Mouse (Mus musculus) spleen, postnatal 14 days (tissue): ENCODE measurements around the gene Rnf212b.
A peak's percentile ranks its signal among the peaks of the same experiment; 100 is the strongest.
"Not testable (repeated sequence)": the region's sequence is repeated elsewhere in the genome, so short reads cannot be mapped to it uniquely, and the experiment has no call there.

ENCODE experiments used
- DNase-seq, 2 experiments: peaks; one replicate each; pipeline ENCODE4 v3.0.0; 2021 to 2022; ENCODE audit warnings: low spot score in 2 of 2

The Rnf212b gene

DNA sequence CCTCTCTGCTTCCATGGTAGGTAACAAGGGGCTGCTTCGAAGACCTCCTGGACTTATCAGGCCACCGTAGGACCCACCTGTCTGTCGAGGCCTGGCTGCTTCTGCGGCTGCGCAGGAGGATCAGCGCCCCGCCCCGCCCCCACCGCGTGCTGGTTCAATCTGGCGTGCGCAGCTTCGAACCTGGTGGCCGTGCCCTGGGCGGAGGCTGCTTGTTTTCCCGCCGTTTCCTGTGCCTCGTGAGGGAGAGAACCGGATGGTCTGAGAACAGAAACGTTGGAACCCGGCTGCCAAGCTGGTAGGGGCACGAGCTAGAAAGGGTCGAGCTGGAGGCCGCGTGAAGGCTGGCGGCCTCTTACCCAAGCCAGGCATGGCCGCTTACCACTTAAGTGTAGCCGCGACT is at the start of gene Rnf212b:
Rnf212b (plus strand) TSS at position 151 of the 400 bp plus-strand sequence.
- no peak for DNase-seq

DNA sequence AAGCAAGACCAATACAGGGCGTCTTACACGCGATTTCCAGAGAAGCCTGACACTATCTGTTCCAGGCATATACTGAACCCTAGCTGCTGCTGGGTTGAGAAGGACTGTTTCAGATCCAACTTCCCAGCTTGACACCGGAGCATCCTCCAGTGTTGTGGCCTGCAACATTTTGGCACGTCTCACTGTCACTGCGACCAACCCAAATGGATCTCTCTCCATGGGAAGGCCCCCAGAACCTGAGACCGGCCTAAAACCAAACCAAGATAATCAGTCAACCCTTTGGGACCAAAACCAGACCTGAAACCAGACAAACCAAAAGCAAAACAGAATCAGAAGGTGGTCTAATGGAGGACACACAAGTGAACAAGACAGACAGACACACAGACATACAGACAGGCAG is 47.0 kb upstream of the Rnf212b start:
- DNase-seq: not testable (repeated sequence)

DNA sequence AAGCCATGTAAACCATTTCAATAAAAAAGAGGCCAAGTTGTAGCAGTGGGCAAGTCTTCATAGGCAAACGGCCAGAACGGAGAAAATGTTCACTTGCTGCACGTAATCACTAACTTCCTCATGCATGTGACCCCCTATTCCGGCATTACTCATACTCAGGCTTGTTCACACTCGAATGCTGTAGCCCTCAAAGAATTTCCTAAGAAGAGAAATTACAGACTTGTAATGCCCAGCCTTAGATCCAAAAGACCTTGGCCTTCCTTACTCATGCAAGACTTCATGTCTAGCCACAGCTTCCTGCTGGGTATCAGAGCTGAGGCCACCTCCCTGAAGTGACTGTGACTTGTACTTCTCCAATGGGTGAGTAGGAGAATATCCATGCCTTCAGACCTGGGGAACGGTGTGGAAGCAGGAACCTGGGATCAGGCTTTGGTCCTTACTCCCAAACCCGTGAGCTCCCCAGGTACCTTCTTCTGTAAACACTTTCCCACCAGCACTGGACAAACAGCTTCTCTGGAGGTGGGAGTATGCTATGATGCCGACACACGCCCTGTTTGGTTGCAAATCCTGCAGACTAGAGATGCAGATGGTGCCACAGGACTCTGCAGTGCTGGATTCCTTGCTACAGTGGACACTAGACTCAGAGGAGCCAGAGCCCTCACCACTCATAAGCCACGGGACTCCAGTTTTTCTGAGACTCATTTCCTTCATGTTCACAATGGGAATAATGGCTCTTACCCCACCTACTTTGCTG is 45.5 kb upstream of the Rnf212b start:
- DNase-seq: no peak

- no peak for DNase-seq
Observed at GRCm38 (mm10) chr14:54769068-54769425, 44.9 kb upstream of the Rnf212b start.

DNA sequence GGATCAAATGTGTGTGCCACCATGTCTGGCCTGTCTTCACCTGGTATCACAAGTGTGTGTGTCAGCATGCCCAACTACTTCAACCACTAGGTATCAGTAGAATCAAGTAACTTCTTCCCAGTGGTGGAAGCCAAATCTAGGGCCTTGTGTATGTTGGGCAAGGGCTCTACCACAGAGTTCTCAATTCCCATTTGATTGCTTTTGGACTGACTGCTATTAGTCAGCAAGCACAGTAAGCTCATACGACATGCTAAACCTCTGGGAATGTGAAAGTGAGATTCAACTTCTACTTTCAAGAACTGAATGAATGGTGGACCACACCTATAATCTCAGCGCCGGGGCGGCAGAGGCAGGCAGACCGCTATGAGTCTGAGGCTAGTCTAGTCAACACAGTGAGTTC is 43.6 kb upstream of the Rnf212b start:
- DNase-seq: no peak

DNA sequence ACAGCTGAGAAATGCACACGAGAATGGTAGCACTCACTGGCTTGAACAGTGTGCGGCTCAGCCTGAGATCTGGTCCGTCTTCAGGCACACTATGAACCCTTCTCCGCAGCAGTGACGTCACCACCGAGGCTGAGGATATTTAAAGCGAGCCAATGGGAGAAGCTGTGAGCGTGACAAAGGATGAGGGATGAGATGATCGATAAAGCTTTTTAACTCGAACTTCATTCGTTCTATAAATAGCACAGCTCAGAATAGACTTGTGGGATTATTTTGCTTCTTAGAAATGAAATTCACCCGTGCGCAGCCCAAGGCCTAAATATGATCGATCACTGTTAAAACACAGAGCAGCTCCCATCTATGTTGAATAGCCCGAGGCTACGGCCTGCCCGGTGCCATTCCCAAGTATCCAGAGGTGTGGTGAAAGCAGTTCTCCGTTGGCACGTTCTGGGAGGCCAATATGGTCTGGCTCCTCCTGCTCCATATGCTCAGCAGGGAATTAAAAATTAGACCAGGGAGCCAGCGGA is 41.5 kb upstream of the Rnf212b start:
- no peak for DNase-seq

- DNase-seq: no peak
Observed at GRCm38 (mm10) chr14:54775534-54776041, 38.4 kb upstream of the Rnf212b start.

DNA sequence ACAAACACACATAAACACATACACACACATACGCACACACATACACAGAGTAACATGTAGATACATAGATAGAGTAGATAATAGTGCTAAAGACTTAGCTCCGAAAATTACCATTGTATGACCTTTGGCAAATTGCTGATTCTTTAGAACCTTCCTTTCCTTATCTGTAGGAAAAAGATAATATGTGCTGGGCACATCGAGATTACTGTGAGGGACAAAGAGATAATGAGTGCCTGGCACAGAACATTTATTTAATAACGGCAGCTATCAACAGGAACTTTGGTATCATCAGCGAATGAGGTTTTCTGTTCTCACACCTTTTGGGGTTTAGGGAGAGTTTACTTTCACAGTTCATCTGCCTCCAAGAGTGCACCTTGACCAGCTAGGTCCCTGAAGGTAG is 37.2 kb upstream of the Rnf212b start:
- no peak for DNase-seq

GRCm38 (mm10) chr14:54777893-54778292 is 36.0 kb upstream of the Rnf212b start:
- DNase-seq: no peak

- DNase-seq: no peak
Observed at GRCm38 (mm10) chr14:54780084-54780483, 33.9 kb upstream of the Rnf212b start.

DNA sequence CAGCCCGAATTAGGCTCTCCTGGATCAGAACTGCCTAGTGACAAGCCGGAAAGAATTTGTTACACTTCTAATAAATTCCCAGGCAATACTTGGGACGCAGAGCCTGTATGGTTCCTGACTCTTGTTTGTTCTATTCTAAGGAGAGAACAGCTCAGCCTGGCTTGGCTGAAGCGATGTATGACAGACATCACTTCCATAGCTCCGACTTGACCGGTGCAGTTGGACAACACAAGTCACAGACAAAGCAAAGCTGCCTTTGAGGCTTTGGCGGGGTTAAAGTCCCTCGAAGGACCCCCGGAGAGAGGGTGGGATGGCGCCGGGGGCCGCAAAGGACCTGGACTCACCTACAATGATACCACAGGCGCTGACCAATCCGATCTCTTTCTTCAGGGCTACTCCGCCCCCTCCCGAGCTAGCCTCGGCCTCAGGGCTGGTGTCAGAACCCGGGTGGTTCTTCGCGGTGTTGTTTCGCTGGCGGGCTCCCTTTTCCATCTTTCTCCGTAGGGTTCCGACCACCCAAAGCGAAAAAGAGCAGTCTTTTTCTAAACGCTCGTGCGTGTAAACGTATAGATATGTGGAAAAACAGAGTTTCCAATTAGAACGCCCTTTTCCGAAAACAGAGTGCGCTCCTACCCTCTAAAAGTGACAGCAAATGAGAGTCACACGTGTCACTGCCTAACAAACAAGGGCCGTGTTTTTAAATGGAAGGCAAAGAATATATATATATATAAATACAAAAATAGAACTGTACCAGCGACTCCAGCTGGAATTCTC is 32.9 kb upstream of the Rnf212b start:
- no peak for DNase-seq

DNA sequence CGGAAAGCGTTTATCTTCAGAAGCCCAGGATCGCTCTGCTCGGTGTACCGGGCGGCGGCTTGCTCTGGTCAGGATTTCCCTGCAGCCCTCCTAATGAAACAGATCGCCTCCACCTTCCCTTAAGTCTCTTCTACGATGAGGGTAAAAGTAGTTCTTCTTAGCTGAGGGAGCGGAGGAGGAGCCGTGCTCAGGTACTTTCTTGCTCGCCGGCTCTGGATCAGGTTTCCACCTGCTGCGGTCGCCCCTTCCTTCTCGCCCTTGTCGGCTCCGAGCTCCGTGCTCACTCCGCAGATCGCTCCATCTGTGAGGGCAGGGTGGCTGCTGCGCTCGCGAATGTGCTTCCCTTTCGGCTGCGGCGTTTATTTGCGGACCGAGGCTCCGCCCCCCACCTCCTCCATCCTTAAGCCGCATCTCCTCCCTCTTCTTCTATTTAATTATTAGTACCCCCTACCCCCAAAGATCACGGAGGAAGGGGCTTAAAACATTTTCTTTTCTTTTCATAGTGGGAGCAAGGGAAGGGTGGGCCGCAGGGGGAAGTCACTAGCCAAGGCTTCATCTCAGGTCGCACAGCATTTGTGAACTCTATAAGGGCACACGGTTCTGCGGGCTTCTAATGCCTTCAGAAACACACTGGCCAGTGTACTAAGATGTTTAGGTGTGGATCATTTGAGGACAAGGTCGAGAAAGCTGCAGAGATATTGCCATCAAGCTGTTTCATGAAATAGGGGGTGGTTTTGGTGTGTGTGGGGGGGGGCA is 32.2 kb upstream of the Rnf212b start, which contains the start of gene Slc7a8:
Slc7a8 (minus strand) TSS at position 337 of the 756 bp plus-strand sequence.
- peak; percentile 3 to 10 for DNase-seq

DNA sequence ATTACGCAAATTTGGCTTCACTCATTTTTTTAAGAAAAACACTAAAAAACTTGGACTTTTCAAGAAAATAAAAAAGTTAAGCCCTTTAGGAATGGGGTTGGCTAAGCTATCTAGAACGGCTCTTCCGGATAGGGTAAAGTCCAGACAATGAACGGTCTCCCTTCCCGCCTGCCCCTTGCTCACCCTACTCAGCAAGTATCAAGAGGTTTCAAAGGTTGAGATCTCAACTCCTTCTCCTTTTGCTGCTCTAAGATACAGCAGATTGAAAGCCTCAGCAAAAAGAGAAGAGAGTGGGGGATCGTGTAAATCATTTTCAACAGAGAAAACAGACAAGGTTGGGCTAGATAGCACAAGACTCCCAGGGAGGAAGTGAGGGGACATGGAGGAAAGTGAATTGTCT is 31.0 kb upstream of the Rnf212b start:
- no peak for DNase-seq

DNA sequence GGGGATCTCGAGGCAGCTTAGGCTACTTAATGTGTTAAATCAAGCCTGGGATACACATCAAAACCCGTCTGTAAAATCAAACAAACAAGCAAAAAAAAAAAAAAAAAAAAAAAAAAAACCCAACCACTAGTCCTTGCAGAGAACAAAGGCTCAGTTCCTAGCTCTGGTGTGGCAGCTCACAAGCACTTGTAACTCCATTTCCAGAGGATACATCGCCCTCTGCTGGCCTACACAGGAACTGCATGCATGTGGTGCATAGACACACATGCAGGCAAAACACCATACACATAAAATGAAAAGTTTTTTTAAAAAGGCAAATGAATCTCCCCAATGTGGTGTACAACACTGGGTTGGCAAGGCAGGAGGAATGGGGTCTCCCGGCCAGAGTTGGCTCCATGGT is 28.0 kb upstream of the Rnf212b start:
- peak; percentile 47 to 71 for DNase-seq

DNA sequence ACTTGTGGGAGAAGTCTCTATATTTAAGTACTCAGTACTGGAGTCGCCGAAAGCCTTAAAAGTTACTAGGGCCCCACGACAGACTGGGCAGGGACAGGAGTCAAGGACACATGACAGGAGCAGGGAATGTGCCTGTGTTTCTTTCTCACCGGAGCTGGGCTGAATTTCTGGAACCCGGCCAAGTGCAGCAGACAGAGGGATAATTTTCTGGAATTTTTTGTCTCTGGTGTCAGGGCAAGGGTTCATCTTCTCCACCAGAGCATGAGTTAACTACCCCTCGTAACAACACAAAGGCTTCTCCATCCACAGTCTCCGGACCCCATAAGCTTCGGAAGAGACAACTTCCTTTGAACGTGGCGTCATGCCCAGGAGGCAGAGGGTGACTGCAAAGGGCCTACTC is 27.5 kb upstream of the Rnf212b start:
- no peak for DNase-seq

DNA sequence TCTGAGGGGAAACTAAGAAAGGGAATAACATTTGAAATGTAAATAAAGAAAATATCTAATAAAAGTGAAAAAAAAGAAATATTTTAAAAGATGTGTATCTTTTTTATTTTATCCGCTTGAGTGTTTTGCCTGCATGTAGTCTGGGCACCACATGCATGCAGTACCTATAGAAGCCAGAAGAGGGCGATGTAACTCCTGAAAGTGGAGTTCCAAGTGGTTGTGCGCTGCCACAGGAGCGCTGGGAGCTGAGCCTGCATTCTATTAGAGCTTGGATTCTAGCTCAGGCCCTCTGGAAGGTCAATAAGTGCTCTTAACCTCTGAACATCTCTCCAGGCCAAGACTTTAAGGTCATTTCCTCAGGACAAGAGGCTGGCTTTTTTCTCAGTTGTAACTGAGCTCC is 26.7 kb upstream of the Rnf212b start:
- DNase-seq: no peak

DNA sequence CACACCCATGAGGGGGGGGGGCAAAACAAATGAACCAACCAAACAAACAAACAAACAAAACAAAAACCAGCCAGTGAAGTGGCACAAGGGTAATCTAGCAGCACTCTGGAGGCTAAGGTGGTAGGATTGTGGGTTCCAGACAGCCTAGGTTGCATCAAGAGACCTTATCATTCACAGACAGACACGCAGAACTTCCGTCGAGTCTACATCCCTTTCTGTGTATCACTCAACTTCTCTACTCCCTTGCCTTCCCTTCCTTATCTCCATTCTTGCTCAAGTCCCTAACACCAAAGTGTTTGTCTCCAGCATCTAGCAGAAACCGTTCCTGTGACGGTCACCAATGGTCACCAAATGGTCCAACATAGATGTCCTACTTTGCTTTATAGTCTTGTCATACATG is 25.7 kb upstream of the Rnf212b start:
- no peak for DNase-seq

DNA sequence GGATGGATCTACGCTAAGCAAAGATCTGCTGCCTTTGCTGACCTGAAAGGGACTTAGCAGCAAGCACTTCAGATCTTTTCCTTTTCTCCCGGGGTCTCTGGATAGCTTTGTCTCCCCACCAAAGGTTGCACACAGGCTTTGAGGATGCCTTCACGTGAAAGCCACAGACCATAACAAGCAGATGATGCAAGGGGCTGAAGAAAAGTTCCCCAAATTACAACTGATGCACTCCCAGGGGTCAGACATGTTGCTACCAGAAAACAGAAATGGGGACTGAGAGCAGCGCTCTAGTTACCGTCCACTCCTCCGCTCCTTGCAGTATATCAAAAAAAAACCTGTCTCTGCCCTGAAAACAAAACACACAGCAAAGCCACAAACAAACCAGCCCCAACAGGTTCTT is 21.8 kb upstream of the Rnf212b start:
- DNase-seq: no peak

- no peak for DNase-seq
Observed at GRCm38 (mm10) chr14:54793351-54793750, 20.6 kb upstream of the Rnf212b start.

GRCm38 (mm10) chr14:54793894-54794830 is 19.8 kb upstream of the Rnf212b start:
- no peak for DNase-seq

DNA sequence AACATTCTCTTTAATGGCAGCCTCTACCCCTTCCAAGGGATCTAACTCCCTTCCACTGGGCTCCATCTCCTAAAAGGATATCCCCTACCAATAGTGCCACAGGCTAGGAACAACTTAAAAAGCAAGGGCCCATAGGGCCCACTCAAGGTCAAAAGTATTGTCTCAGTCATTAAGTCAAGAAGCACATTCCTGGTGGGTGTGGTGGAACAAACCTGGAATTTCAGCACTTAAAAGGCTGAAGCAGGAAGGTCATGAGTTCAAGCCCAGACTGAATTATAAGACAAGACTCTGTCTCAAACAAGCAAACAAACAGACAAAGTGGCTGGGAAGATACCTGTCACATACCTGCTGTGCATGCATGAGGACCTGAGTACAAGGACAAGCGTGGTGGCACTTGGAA is 18.0 kb upstream of the Rnf212b start:
- DNase-seq: no peak
